Mouse (Mus musculus): ENCODE data around the gene Abhd17b. TPM values are rescaled to one million over a fixed set of nuclear protein-coding genes. Genes with fewer than 3 reads are reported as not detected.

Abhd17b gene
- total RNA-seq (2012; rRNA removed): 19.3 and 20.1 TPM in 2 replicates
- 62.1 and 67.2 TPM in 2 replicates for total RNA-seq (2014; rRNA removed)
- 30.8 and 33.5 TPM in 2 replicates for polyA plus RNA-seq (2012; ENCODE audit: insufficient read length, low read depth)

GRCm38 (mm10) chr19:21653172-21653981 lies at the start of gene Abhd17b:
TSS of gene Abhd17b (plus strand) at chr19:21653185.
- no peaks in the 10 kb centered on the region for H3K9me3 ChIP-seq (replicated peaks; ENCODE audit: low read length)
- H3K4me3 ChIP-seq (replicated peaks in 1 of 3; ENCODE audit: low read depth in 2 of 3, low read length in 2 of 3, poor library complexity in 1 of 3): peak within 1 kb of the TSS; percentile 87 to 91 (median 91)
- peak within 1 kb of the TSS; percentile 79 for H3K27ac ChIP-seq (ENCODE audit: insufficient read depth, low read depth)
- H3K27me3 ChIP-seq (replicated peaks): no peaks in the 10 kb centered on the region
- peaks cover 2 to 21% of the 10 kb centered on the region in 2 experiments for H3K36me3 ChIP-seq (replicated peaks in 1 of 2; ENCODE audit: control insufficient read depth in 1 of 2, insufficient read depth in 1 of 2, low read length in 1 of 2)
- TF ChIP-seq SMC3 (IDR thresholded peaks at IDR 0.05; ENCODE audit: low read depth, low read length) (peak; percentile 21; the same call in 1 of the 2 replicates), SIN3A (IDR thresholded peaks at IDR 0.05; ENCODE audit: low read length) (0 out of 2 replicates have a peak, but pooled peaks have one; percentile 36), RCOR1 (conservative IDR thresholded peaks at IDR 0.05; ENCODE audit: low read depth, low read length) (no peak), MEF2A (IDR thresholded peaks at IDR 0.05; ENCODE audit: borderline replicate concordance, low read depth, low read length) (no peak), CTCF (conservative IDR thresholded peaks at IDR 0.05 in 1 of 2, IDR thresholded peaks at IDR 0.05 in 1 of 2; ENCODE audit: low read depth in 2 of 2, low read length in 2 of 2) (peak in 1 of 2 experiments; percentile 11; a peak in 1 of 4 replicates), ZMIZ1 (IDR thresholded peaks at IDR 0.05; ENCODE audit: low read depth, low read length) (peak; percentile 5; the same call in 1 of the 2 replicates), UBTF (IDR thresholded peaks at IDR 0.05; ENCODE audit: low read depth, low read length) (peak; percentile 83), CHD1 (IDR thresholded peaks at IDR 0.05; ENCODE audit: low read depth, low read length) (0 out of 2 replicates have a peak, but pooled peaks have one; percentile 16)
- H3K9ac ChIP-seq (ENCODE audit: insufficient read depth, low read depth): peak within 1 kb of the TSS; percentile 89
- dilution Hi-C loops (cut with MboI; ENCODE audit: extremely low pct_ligation_motif_present, extremely low pct_unique_long_range_greater_than_20kb, low sequenced_read_pairs) (no loop called here), in situ Hi-C loops (cut with MboI; ENCODE audit: low pct_ligation_motif_present, low pct_unique_long_range_greater_than_20kb, low sequenced_read_pairs) (loop anchor here (5.0 to 10.0 kb wide), 4 partner anchors 56 to 279 kb away; no protein-coding TSS in a partner anchor)
- peak within 1 kb of the TSS; percentile 85 for H3K4me2 ChIP-seq (ENCODE audit: insufficient read depth, low read depth, poor library complexity, severe bottlenecking)
- no peak for DNase-seq (ENCODE audit: extremely low read depth)
- H3K4me1 ChIP-seq (ENCODE audit: control insufficient read depth in 1 of 2, insufficient read depth in 2 of 2): peaks cover 11 to 38% of the 10 kb centered on the region in 2 experiments
- peaks cover 71% of the 10 kb centered on the region for H3K79me2 ChIP-seq (replicated peaks; ENCODE audit: control insufficient read depth, extremely low read depth, insufficient read depth, poor library complexity, severe bottlenecking)

GRCm38 (mm10) chr19:21603836-21604235 lies 49.1 kb upstream of the Abhd17b start:
- peaks cover 2 to 54% of the 10 kb centered on the region in 2 experiments; a peak in 2 of 4 replicates for H3K4me1 ChIP-seq (ENCODE audit: control insufficient read depth in 1 of 2, insufficient read depth in 2 of 2)
- no peak overlapping the region for H3K4me3 ChIP-seq (replicated peaks in 1 of 3; ENCODE audit: low read depth in 2 of 3, low read length in 2 of 3, poor library complexity in 1 of 3)

GRCm38 (mm10) chr19:21605294-21605693 lies 47.7 kb upstream of the Abhd17b start:
- DNase-seq (ENCODE audit: extremely low read depth): no peak
- in situ Hi-C loops (cut with MboI; ENCODE audit: low pct_ligation_motif_present, low pct_unique_long_range_greater_than_20kb, low sequenced_read_pairs) (no loop called here), dilution Hi-C loops (cut with MboI; ENCODE audit: extremely low pct_ligation_motif_present, extremely low pct_unique_long_range_greater_than_20kb, low sequenced_read_pairs) (no loop called here)
- TF ChIP-seq POLR2A (IDR thresholded peaks at IDR 0.05; ENCODE audit: low read depth, low read length): no peak
- TF ChIP-seq USF1 (IDR thresholded peaks at IDR 0.05; ENCODE audit: low read depth, low read length): no peak
- TF ChIP-seq SMC3 (IDR thresholded peaks at IDR 0.05; ENCODE audit: low read depth, low read length): no peak
- no peak for TF ChIP-seq HCFC1 (IDR thresholded peaks at IDR 0.05; ENCODE audit: low read depth, low read length)
- TF ChIP-seq JUND (conservative IDR thresholded peaks at IDR 0.05; ENCODE audit: low read depth, low read length): no peak
- no peak for TF ChIP-seq CHD2 (IDR thresholded peaks at IDR 0.05; ENCODE audit: low read length)
- no peak for TF ChIP-seq MEF2A (IDR thresholded peaks at IDR 0.05; ENCODE audit: borderline replicate concordance, low read depth, low read length)
- TF ChIP-seq JUN (IDR thresholded peaks at IDR 0.05; ENCODE audit: insufficient read depth, low read depth, low read length): no peak
- no peak for TF ChIP-seq PAX5 (IDR thresholded peaks at IDR 0.05; ENCODE audit: low read length)
- TF ChIP-seq E2F4 (IDR thresholded peaks at IDR 0.05; ENCODE audit: insufficient replicate concordance, low read depth, low read length): no peak
- TF ChIP-seq CTCF (conservative IDR thresholded peaks at IDR 0.05 in 1 of 2, IDR thresholded peaks at IDR 0.05 in 1 of 2; ENCODE audit: low read depth in 2 of 2, low read length in 2 of 2): no peak
- no peak for TF ChIP-seq IRF4 (IDR thresholded peaks at IDR 0.05; ENCODE audit: low read depth, low read length)
- TF ChIP-seq ELF1 (IDR thresholded peaks at IDR 0.05; ENCODE audit: low read depth, low read length): no peak
- TF ChIP-seq RCOR1 (conservative IDR thresholded peaks at IDR 0.05; ENCODE audit: low read depth, low read length): no peak
- no peak for TF ChIP-seq MAX (IDR thresholded peaks at IDR 0.05; ENCODE audit: low read length)
- TF ChIP-seq MYC (IDR thresholded peaks at IDR 0.05; ENCODE audit: low read depth, low read length): no peak
- TF ChIP-seq TBP (conservative IDR thresholded peaks at IDR 0.05; ENCODE audit: low read depth, low read length): no peak
- no peak for TF ChIP-seq CHD1 (IDR thresholded peaks at IDR 0.05; ENCODE audit: low read depth, low read length)
- TF ChIP-seq SIN3A (IDR thresholded peaks at IDR 0.05; ENCODE audit: low read length): no peak
- peaks cover 2% of the 10 kb centered on the region for H3K9me3 ChIP-seq (replicated peaks; ENCODE audit: low read length)
- H3K27ac ChIP-seq (ENCODE audit: insufficient read depth, low read depth): no peak overlapping the region
- H3K36me3 ChIP-seq (replicated peaks in 1 of 2; ENCODE audit: control insufficient read depth in 1 of 2, insufficient read depth in 1 of 2, low read length in 1 of 2): peaks cover 0 to 17% of the 10 kb centered on the region in 2 experiments
- no peaks in the 10 kb centered on the region; the same call in 1 of the 2 replicates for H3K79me2 ChIP-seq (replicated peaks; ENCODE audit: control insufficient read depth, extremely low read depth, insufficient read depth, poor library complexity, severe bottlenecking)
- no peaks in the 10 kb centered on the region for H3K27me3 ChIP-seq (replicated peaks)
- no peak overlapping the region for H3K4me2 ChIP-seq (ENCODE audit: insufficient read depth, low read depth, poor library complexity, severe bottlenecking)
- no peak overlapping the region for H3K4me3 ChIP-seq (replicated peaks in 1 of 3; ENCODE audit: low read depth in 2 of 3, low read length in 2 of 3, poor library complexity in 1 of 3)
- H3K4me1 ChIP-seq (ENCODE audit: control insufficient read depth in 1 of 2, insufficient read depth in 2 of 2): peaks cover 2 to 45% of the 10 kb centered on the region in 2 experiments; a peak in 2 of 4 replicates
- H3K9ac ChIP-seq (ENCODE audit: insufficient read depth, low read depth): no peak overlapping the region

More at GRCm38 (mm10) chr19:21603836-21604235, 49.1 kb upstream of the Abhd17b start:
- no peak overlapping the region for H3K4me2 ChIP-seq (ENCODE audit: insufficient read depth, low read depth, poor library complexity, severe bottlenecking)
- TF ChIP-seq CHD1 (IDR thresholded peaks at IDR 0.05; ENCODE audit: low read depth, low read length) (no peak), POLR2A (IDR thresholded peaks at IDR 0.05; ENCODE audit: low read depth, low read length) (no peak)
- peak; percentile 9 for DNase-seq (ENCODE audit: extremely low read depth)
- peaks cover 0 to 6% of the 10 kb centered on the region in 2 experiments for H3K36me3 ChIP-seq (replicated peaks in 1 of 2; ENCODE audit: control insufficient read depth in 1 of 2, insufficient read depth in 1 of 2, low read length in 1 of 2)
- H3K9me3 ChIP-seq (replicated peaks; ENCODE audit: low read length): peaks cover 2% of the 10 kb centered on the region
- dilution Hi-C loops (cut with MboI; ENCODE audit: extremely low pct_ligation_motif_present, extremely low pct_unique_long_range_greater_than_20kb, low sequenced_read_pairs): no loop called here
- H3K27me3 ChIP-seq (replicated peaks): no peaks in the 10 kb centered on the region
- no peak overlapping the region; the same call in 1 of the 2 replicates for H3K27ac ChIP-seq (ENCODE audit: insufficient read depth, low read depth)
- H3K9ac ChIP-seq (ENCODE audit: insufficient read depth, low read depth): peak overlapping the region; percentile 19; the same call in 1 of the 2 replicates
- in situ Hi-C loops (cut with MboI; ENCODE audit: low pct_ligation_motif_present, low pct_unique_long_range_greater_than_20kb, low sequenced_read_pairs): no loop called here
- H3K79me2 ChIP-seq (replicated peaks; ENCODE audit: control insufficient read depth, extremely low read depth, insufficient read depth, poor library complexity, severe bottlenecking): no peaks in the 10 kb centered on the region; the same call in 1 of the 2 replicates
